Mouse (Mus musculus) thymus, postnatal 14 days (tissue): ENCODE results near the gene Ost4.

Source experiments
- DNase-seq: peaks from one replicate; pipeline ENCODE4 v3.0.0; 2021

The Ost4 gene

GRCm38 (mm10) chr5:30907413-30908059 lies at the start of gene Ost4:
Gene Ost4 (minus strand): TSS chr5:30907788.
- DNase-seq: peak; percentile 99

- DNase-seq: no peak
Observed at GRCm38 (mm10) chr5:30955751-30956150, 48.2 kb upstream of the Ost4 start.

- DNase-seq: no peak
Observed at GRCm38 (mm10) chr5:30954556-30954955, 47.0 kb upstream of the Ost4 start.

- DNase-seq: no peak
Observed at GRCm38 (mm10) chr5:30954065-30954464, 46.5 kb upstream of the Ost4 start.

- no peak for DNase-seq
Observed at GRCm38 (mm10) chr5:30952551-30952950, 45.0 kb upstream of the Ost4 start.

- DNase-seq: no peak
Observed at GRCm38 (mm10) chr5:30951706-30952105, 44.1 kb upstream of the Ost4 start.

- no peak for DNase-seq
Observed at GRCm38 (mm10) chr5:30950922-30951321, 43.3 kb upstream of the Ost4 start.

GRCm38 (mm10) chr5:30950451-30950850 lies 42.9 kb upstream of the Ost4 start:
- no peak for DNase-seq

GRCm38 (mm10) chr5:30949654-30950326 lies 42.2 kb upstream of the Ost4 start:
- DNase-seq: peak; percentile 97

GRCm38 (mm10) chr5:30948620-30949019 lies 41.0 kb upstream of the Ost4 start:
- no peak for DNase-seq

- peak; percentile 46 for DNase-seq
Observed at GRCm38 (mm10) chr5:30944956-30945781, 37.6 kb upstream of the Ost4 start, which contains the start of gene Cgref1. Gene Cgref1 (minus strand): TSS chr5:30945591.

- DNase-seq: no peak
Observed at GRCm38 (mm10) chr5:30944344-30944743, 36.8 kb upstream of the Ost4 start.

- DNase-seq: peak; percentile 65
Observed at GRCm38 (mm10) chr5:30943004-30943403, 35.4 kb upstream of the Ost4 start.

GRCm38 (mm10) chr5:30934725-30935461 lies 27.3 kb upstream of the Ost4 start:
- no peak for DNase-seq

GRCm38 (mm10) chr5:30933705-30934104 lies 26.1 kb upstream of the Ost4 start:
- no peak for DNase-seq

- DNase-seq: no peak
Observed at GRCm38 (mm10) chr5:30931378-30931777, 23.8 kb upstream of the Ost4 start.

GRCm38 (mm10) chr5:30930846-30931245 lies 23.3 kb upstream of the Ost4 start:
- no peak for DNase-seq

- DNase-seq: peak; percentile 60
Observed at GRCm38 (mm10) chr5:30930121-30930520, 22.5 kb upstream of the Ost4 start.

- no peak for DNase-seq
Observed at GRCm38 (mm10) chr5:30927945-30928529, 20.4 kb upstream of the Ost4 start.

GRCm38 (mm10) chr5:30926073-30926472 lies 18.5 kb upstream of the Ost4 start:
- DNase-seq: no peak

GRCm38 (mm10) chr5:30925217-30925616 lies 17.6 kb upstream of the Ost4 start:
- DNase-seq: no peak

GRCm38 (mm10) chr5:30924614-30925013 lies 17.0 kb upstream of the Ost4 start:
- no peak for DNase-seq

- DNase-seq: no peak
Observed at GRCm38 (mm10) chr5:30923119-30923518, 15.5 kb upstream of the Ost4 start.
